Mouse (Mus musculus): ENCODE results near the gene Tnpo1. TPM values are rescaled to one million over a fixed set of nuclear protein-coding genes. Genes with fewer than 3 reads are reported as not detected.

Gene Tnpo1
- polyA plus RNA-seq, 1 experiment from 2014 or later: 57.0 TPM

GRCm38 (mm10) chr13:98948146-98948545, 22.0 kb upstream of the Tnpo1 start:
- H3K4me3 ChIP-seq: no peak overlapping the region
- WGBS: 29% methylated on average over 4 of the region's 4 CpGs
- no peak for ATAC-seq (replicated peaks)

GRCm38 (mm10) chr13:98946434-98946833, 20.2 kb upstream of the Tnpo1 start:
- Histone ChIP-seq H3K4me1 (no peaks in the 10 kb centered on the region), H3K9me3 (no peaks in the 10 kb centered on the region), H3K4me3 (no peak overlapping the region), H3K36me3 (no peaks in the 10 kb centered on the region), H3K9ac (replicated peaks) (no peak overlapping the region), H3K27me3 (no peaks in the 10 kb centered on the region), H3K27ac (replicated peaks) (no peak overlapping the region), H3K4me2 (replicated peaks) (no peak overlapping the region)
- ATAC-seq (replicated peaks): no peak
- 93% methylated on average over 7 of the region's 7 CpGs for WGBS

More at GRCm38 (mm10) chr13:98948146-98948545, 22.0 kb upstream of the Tnpo1 start:
- Histone ChIP-seq H3K4me2 (replicated peaks) (no peak overlapping the region), H3K36me3 (no peaks in the 10 kb centered on the region), H3K4me1 (no peaks in the 10 kb centered on the region), H3K9ac (replicated peaks) (no peak overlapping the region), H3K27ac (replicated peaks) (no peak overlapping the region), H3K9me3 (no peaks in the 10 kb centered on the region), H3K27me3 (no peaks in the 10 kb centered on the region)

- no peaks in the 10 kb centered on the region for H3K4me1 ChIP-seq
- ATAC-seq (replicated peaks): no peak
- no peaks in the 10 kb centered on the region for H3K9me3 ChIP-seq
- H3K4me3 ChIP-seq: no peak overlapping the region
- no peak overlapping the region for H3K27ac ChIP-seq (replicated peaks)
- no peaks in the 10 kb centered on the region for H3K27me3 ChIP-seq
- 22% methylated on average over 3 of the region's 3 CpGs for WGBS
- no peaks in the 10 kb centered on the region for H3K36me3 ChIP-seq
- H3K4me2 ChIP-seq (replicated peaks): no peak overlapping the region
- no peak overlapping the region for H3K9ac ChIP-seq (replicated peaks)
Measured at GRCm38 (mm10) chr13:98945908-98946307, 19.7 kb upstream of the Tnpo1 start.

- Histone ChIP-seq H3K27ac (replicated peaks) (no peak overlapping the region), H3K4me2 (replicated peaks) (no peak overlapping the region), H3K4me1 (no peaks in the 10 kb centered on the region), H3K9me3 (no peaks in the 10 kb centered on the region), H3K27me3 (no peaks in the 10 kb centered on the region), H3K9ac (replicated peaks) (no peak overlapping the region), H3K36me3 (no peaks in the 10 kb centered on the region), H3K4me3 (no peak overlapping the region)
- 86% methylated on average over 4 of the region's 4 CpGs for WGBS
- ATAC-seq (replicated peaks): no peak
Measured at GRCm38 (mm10) chr13:98945381-98945780, 19.2 kb upstream of the Tnpo1 start.

- Histone ChIP-seq H3K4me2 (replicated peaks) (no peak overlapping the region), H3K9ac (replicated peaks) (no peak overlapping the region), H3K27ac (replicated peaks) (no peak overlapping the region), H3K4me1 (no peaks in the 10 kb centered on the region), H3K36me3 (no peaks in the 10 kb centered on the region), H3K27me3 (no peaks in the 10 kb centered on the region), H3K9me3 (no peaks in the 10 kb centered on the region), H3K4me3 (no peak overlapping the region)
- ATAC-seq (replicated peaks): no peak
- 82% methylated on average over 7 of the region's 7 CpGs for WGBS
Measured at GRCm38 (mm10) chr13:98944620-98945081, 18.5 kb upstream of the Tnpo1 start.

GRCm38 (mm10) chr13:98942360-98942759, 16.2 kb upstream of the Tnpo1 start:
- no peaks in the 10 kb centered on the region for H3K27me3 ChIP-seq
- H3K36me3 ChIP-seq: no peaks in the 10 kb centered on the region
- no peak overlapping the region for H3K27ac ChIP-seq (replicated peaks)
- H3K9ac ChIP-seq (replicated peaks): no peak overlapping the region
- WGBS: 73% methylated on average over 6 of the region's 6 CpGs
- ATAC-seq (replicated peaks): no peak
- H3K4me1 ChIP-seq: no peaks in the 10 kb centered on the region
- no peaks in the 10 kb centered on the region for H3K9me3 ChIP-seq
- H3K4me2 ChIP-seq (replicated peaks): no peak overlapping the region
- H3K4me3 ChIP-seq: no peak overlapping the region

GRCm38 (mm10) chr13:98941829-98942343, 15.7 kb upstream of the Tnpo1 start:
- H3K4me1 ChIP-seq: no peaks in the 10 kb centered on the region
- no peak overlapping the region for H3K4me3 ChIP-seq
- no peak overlapping the region for H3K4me2 ChIP-seq (replicated peaks)
- H3K27ac ChIP-seq (replicated peaks): no peak overlapping the region
- no peaks in the 10 kb centered on the region for H3K27me3 ChIP-seq
- ATAC-seq (replicated peaks): no peak
- 74% methylated on average over 7 of the region's 7 CpGs for WGBS
- no peak overlapping the region for H3K9ac ChIP-seq (replicated peaks)
- no peaks in the 10 kb centered on the region for H3K36me3 ChIP-seq
- H3K9me3 ChIP-seq: no peaks in the 10 kb centered on the region

- Histone ChIP-seq H3K4me3 (no peak overlapping the region), H3K9me3 (no peaks in the 10 kb centered on the region), H3K9ac (replicated peaks) (no peak overlapping the region), H3K27me3 (no peaks in the 10 kb centered on the region), H3K36me3 (no peaks in the 10 kb centered on the region), H3K4me1 (no peaks in the 10 kb centered on the region), H3K4me2 (replicated peaks) (no peak overlapping the region), H3K27ac (replicated peaks) (no peak overlapping the region)
- no peak for ATAC-seq (replicated peaks)
- WGBS: 77% methylated on average over 6 of the region's 6 CpGs
Measured at GRCm38 (mm10) chr13:98937108-98937507, 10.9 kb upstream of the Tnpo1 start.

GRCm38 (mm10) chr13:98928908-98929307, 2.7 kb upstream of the Tnpo1 start:
- Histone ChIP-seq H3K27me3 (no peaks in the 10 kb centered on the region), H3K36me3 (no peaks in the 10 kb centered on the region), H3K4me2 (replicated peaks) (no peak overlapping the region), H3K27ac (replicated peaks) (no peak overlapping the region), H3K9ac (replicated peaks) (no peak overlapping the region), H3K4me3 (no peak overlapping the region), H3K9me3 (no peaks in the 10 kb centered on the region), H3K4me1 (peaks cover 10% of the 10 kb centered on the region)
- 100% methylated on average over 2 of the region's 2 CpGs for WGBS
- no peak for ATAC-seq (replicated peaks)

- peak overlapping the region; percentile 70 for H3K4me2 ChIP-seq (replicated peaks)
- H3K9me3 ChIP-seq: no peaks in the 10 kb centered on the region
- H3K4me1 ChIP-seq: peaks cover 23% of the 10 kb centered on the region
- peak overlapping the region; percentile 99 for H3K27ac ChIP-seq (replicated peaks)
- H3K4me3 ChIP-seq: peak overlapping the region; percentile 90
- peak overlapping the region; percentile 100 for H3K9ac ChIP-seq (replicated peaks)
- H3K27me3 ChIP-seq: no peaks in the 10 kb centered on the region
- peak; percentile 12; the same call in 1 of the 2 replicates for ATAC-seq (replicated peaks)
- 64% methylated on average over 3 of the region's 3 CpGs for WGBS
- H3K36me3 ChIP-seq: no peaks in the 10 kb centered on the region; the same call in 1 of the 2 replicates
Measured at GRCm38 (mm10) chr13:98926958-98927242, 716 bp upstream of the Tnpo1 start.

GRCm38 (mm10) chr13:98925486-98926212, 535 bp downstream of the Tnpo1 start:
- WGBS: under 1% methylated on average over 61 of the region's 66 CpGs
- no peak; the same call in 1 of the 2 replicates for ATAC-seq (replicated peaks)

GRCm38 (mm10) chr13:98924897-98925485, 1.2 kb downstream of the Tnpo1 start:
- no peaks in the 10 kb centered on the region for H3K9me3 ChIP-seq
- peak overlapping the region; percentile 63 for H3K4me2 ChIP-seq (replicated peaks)
- peak overlapping the region; percentile 100 for H3K9ac ChIP-seq (replicated peaks)
- H3K36me3 ChIP-seq: no peaks in the 10 kb centered on the region; the same call in 1 of the 2 replicates
- H3K4me1 ChIP-seq: peaks cover 33% of the 10 kb centered on the region
- H3K4me3 ChIP-seq: peak overlapping the region; percentile 90
- ATAC-seq (replicated peaks): no peak
- 6% methylated on average over 11 of the region's 11 CpGs for WGBS
- H3K27me3 ChIP-seq: no peaks in the 10 kb centered on the region
- H3K27ac ChIP-seq (replicated peaks): peak overlapping the region; percentile 99

More at GRCm38 (mm10) chr13:98925486-98926212, 535 bp downstream of the Tnpo1 start:
- Histone ChIP-seq H3K9me3 (no peaks in the 10 kb centered on the region), H3K9ac (replicated peaks) (peak overlapping the region; percentile 100), H3K4me1 (peaks cover 32% of the 10 kb centered on the region), H3K4me3 (peak overlapping the region; percentile 90), H3K27ac (replicated peaks) (peak overlapping the region; percentile 99), H3K27me3 (no peaks in the 10 kb centered on the region), H3K4me2 (replicated peaks) (peak overlapping the region; percentile 63), H3K36me3 (no peaks in the 10 kb centered on the region; the same call in 1 of the 2 replicates)
